Mouse (Mus musculus) neural tube, embryonic 14.5 days (tissue): Measurements from ENCODE around the gene Aff4. TPM values are rescaled to one million over a fixed set of nuclear protein-coding genes. Genes with fewer than 3 reads are reported as not detected.

Source experiments
- ATAC-seq: fragments of 200-750 bp; cut with Nextera tagmentation; 2 replicates; pipeline ENCODE4 v1.8.0; 2017; ENCODE audit warnings: low read depth, mild to moderate bottlenecking, moderate TSS enrichment, moderate library complexity
- H3K27ac ChIP-seq: fragments of 300-500 bp; sonication (generic); 2 replicates; pipeline ENCODE4 v1.5.1; 2014; ENCODE audit warnings: low read depth, mild to moderate bottlenecking, control low read depth, low read length, moderate library complexity, mixed read lengths
- H3K27me3 ChIP-seq: fragments of 300-500 bp; sonication (generic); 2 replicates; pipeline ENCODE4 v1.6.1; 2014; ENCODE audit warnings: low read length; ENCODE audit not compliant: control insufficient read depth, insufficient read depth
- H3K36me3 ChIP-seq: fragments of 300-500 bp; sonication (generic); 2 replicates; pipeline ENCODE4 v1.6.1; 2014; ENCODE audit warnings: low read length, mixed read lengths; ENCODE audit not compliant: control insufficient read depth, insufficient read depth
- H3K4me1 ChIP-seq: fragments of 300-500 bp; sonication (generic); 2 replicates; pipeline ENCODE4 v1.6.1; 2014; ENCODE audit warnings: low read length; ENCODE audit not compliant: control insufficient read depth, insufficient read depth
- H3K4me2 ChIP-seq: fragments of 300-500 bp; sonication (generic); 2 replicates; pipeline ENCODE4 v1.6.1; 2014; ENCODE audit warnings: mild to moderate bottlenecking, low read depth, low read length, control low read depth
- H3K4me3 ChIP-seq: fragments of 300-500 bp; sonication (generic); 2 replicates; pipeline ENCODE4 v1.5.1; 2014; ENCODE audit warnings: low read depth, low read length, control low read depth, mixed read lengths
- H3K9ac ChIP-seq: fragments of 300-500 bp; sonication (generic); replicated peaks from 2 replicates; pipeline ENCODE4 v1.6.1; 2014; ENCODE audit warnings: low read depth, mild to moderate bottlenecking, control low read depth, low read length, mixed read lengths
- H3K9me3 ChIP-seq: fragments of 300-500 bp; sonication (generic); 2 replicates; pipeline ENCODE4 v1.6.1; 2016; ENCODE audit warnings: low read length; ENCODE audit not compliant: control insufficient read depth
- WGBS: fragments of 180-500 bp; shearing (Covaris S2); extraction: QIAGEN DNeasy Blood & Tissue Kit; methylation state at CpG from one replicate; pipeline ENCODE4 v1.1.7; 2014; 5-methylcytosine and 5-hydroxymethylcytosine counted together
- polyA plus RNA-seq: library from polyadenylated mRNA; unstranded; fragments of >200 nt; fragmentation: Nextera tagmentation; extraction: Ambion mirVana; gene quantifications from 2 replicates; pipeline ENCODE4 v1.2.1, GENCODE M21; 2014

The Aff4 gene
- 59.2 and 95.0 TPM in 2 replicates for polyA plus RNA-seq

DNA sequence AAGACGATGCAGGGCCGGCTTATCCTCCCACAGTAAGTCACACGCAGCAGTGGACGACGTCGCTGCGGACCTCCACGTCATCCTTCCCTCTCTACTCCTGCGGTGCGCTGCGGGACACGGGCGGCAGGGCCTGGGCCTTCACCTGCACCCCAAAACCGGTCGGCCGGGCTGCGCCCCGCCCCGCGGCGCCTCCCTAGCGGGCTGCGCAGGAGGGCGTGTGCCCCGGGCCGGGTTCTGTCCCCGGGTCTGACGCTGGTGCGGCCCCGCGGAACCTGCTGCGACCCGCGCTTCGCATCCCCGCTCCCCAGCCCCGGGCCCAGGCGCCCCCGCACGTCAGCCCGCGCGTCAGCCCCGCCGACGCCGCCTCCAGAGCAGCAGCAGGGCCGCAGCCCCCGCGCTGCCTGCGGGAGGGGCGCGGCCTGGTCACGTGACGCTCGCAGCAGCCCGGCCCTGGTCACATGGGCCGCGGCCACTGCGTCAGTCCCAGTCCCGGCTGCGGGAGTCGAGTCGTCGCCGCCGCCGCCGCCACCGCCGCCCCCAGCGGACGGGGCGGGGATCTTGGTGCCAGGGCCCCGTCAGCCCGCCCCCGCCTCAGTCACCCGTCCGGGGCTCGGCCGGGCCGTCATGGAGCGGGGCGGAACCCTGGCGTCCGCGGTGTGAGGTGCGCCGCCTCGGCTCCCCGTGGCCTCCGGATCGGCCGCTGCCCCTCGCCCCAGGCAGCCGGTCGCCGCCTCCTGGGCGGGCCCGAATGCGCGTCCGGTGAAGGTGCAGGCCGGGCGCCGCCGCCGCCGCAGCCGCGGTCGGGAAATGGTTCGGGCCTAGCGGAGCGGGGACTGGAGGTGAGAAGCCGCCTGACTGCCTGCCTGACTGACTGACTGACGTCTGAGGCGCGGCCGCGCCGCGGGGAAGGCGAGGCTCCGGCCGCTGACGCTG is at the start of gene Aff4:
Gene Aff4 (plus strand): TSS at position 543 of the 933 bp plus-strand sequence.
- Histone ChIP-seq H3K9me3 (no peaks in the 10 kb centered on the region), H3K9ac (peak within 1 kb of the TSS; percentile 99), H3K36me3 (no peaks in the 10 kb centered on the region), H3K4me3 (peak within 1 kb of the TSS; percentile 96), H3K27ac (peak within 1 kb of the TSS; percentile 99), H3K27me3 (peaks cover 2% of the 10 kb centered on the region; the same call in 1 of the 2 replicates), H3K4me1 (peaks cover 5% of the 10 kb centered on the region), H3K4me2 (peak within 1 kb of the TSS; percentile 49)
- peak; percentile 96 for ATAC-seq
- WGBS: under 1% methylated on average over 96 of the region's 127 CpGs

DNA sequence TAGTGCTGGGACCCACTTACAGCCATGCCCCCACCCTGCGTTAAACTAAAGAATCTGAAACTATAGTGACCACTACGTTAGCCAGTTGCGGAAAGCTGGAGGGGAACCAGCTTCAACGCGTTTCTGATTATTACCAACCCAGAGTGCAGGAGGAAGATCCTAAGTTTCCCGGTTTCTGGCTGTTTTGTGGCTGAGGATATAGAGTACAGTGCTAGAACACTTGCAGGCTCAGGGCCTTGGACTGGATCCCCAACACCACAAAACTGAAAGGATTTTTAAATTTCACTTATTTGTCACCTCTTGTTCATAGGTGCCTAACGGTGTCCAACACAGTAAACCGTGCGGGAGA is 49.5 kb upstream of the Aff4 start:
- Histone ChIP-seq H3K27ac (peak overlapping the region; percentile 96), H3K4me1 (peaks cover 19% of the 10 kb centered on the region), H3K4me3 (peak overlapping the region; percentile 97), H3K27me3 (no peaks in the 10 kb centered on the region), H3K9me3 (no peaks in the 10 kb centered on the region), H3K36me3 (no peaks in the 10 kb centered on the region), H3K9ac (peak overlapping the region; percentile 96), H3K4me2 (peak overlapping the region; percentile 62)
- WGBS: 56% methylated on average over 9 of the region's 9 CpGs
- no peak for ATAC-seq

DNA sequence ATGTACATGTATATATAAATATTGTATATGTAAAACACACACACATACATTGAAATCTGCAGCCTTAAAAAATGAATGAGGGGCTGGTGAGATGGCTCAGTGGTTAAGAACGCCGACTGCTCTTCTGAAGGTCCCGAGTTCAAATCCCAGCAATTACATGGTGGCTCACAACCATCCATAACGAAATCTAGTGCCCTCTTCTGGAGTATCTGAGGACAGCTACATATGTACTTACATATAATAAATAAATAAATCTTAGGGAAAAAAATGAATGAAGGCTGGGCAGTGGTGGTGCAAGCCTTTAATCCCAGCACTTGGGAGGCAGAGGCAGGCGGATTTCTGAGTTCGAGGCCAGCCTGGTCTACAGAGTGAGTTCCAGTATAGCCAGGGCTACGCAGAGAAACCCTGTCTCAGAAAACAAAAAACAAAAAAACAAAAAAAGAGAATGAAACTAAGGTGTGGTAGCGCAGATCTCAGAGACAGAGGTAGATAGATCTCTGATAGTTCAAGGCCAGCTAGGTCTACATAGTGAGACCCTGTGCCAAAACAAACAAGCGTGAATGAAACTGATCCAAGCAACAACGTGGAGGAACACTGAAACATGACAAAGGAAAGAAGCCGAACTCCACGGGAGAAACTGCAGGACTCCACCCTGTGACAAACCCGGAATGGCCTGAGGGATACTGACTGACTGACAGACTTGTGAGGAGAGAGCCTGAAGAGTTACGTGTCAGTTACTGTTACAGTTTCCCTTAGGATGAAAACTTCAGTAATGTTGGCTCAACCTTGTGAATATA is 46.4 kb upstream of the Aff4 start:
- Histone ChIP-seq H3K27ac (no peak overlapping the region), H3K27me3 (no peaks in the 10 kb centered on the region), H3K4me2 (no peak overlapping the region), H3K4me3 (no peak overlapping the region), H3K9ac (no peak overlapping the region), H3K36me3 (no peaks in the 10 kb centered on the region), H3K9me3 (no peaks in the 10 kb centered on the region), H3K4me1 (no peaks in the 10 kb centered on the region; the same call in 1 of the 2 replicates)
- ATAC-seq: no peak
- WGBS: 86% methylated on average over 14 of the region's 14 CpGs

DNA sequence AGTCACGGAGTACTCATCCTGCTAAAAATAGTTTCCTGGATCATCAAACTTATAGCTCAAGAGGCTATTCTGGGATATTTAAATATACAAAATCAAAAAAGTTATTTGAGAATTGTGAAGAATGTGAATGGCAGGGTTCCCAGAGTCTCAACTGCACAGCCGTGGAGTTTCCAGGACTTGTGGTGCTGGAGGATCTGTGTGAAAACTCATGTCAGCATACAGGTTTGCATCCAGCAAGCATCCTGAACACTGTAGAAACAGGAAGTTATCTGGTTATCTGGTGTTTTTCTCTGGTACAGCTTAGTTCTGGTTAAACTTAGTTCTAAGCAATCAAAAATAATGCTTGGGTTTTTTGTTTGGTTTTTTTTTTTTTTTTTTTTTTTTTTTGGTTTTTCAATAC is 43.7 kb upstream of the Aff4 start:
- no peaks in the 10 kb centered on the region for H3K27me3 ChIP-seq
- no peaks in the 10 kb centered on the region for H3K9me3 ChIP-seq
- no peak overlapping the region for H3K9ac ChIP-seq
- no peak overlapping the region for H3K27ac ChIP-seq
- H3K4me3 ChIP-seq: no peak overlapping the region
- WGBS: 89% methylated on average over 2 of the region's 2 CpGs
- H3K4me1 ChIP-seq: no peaks in the 10 kb centered on the region
- H3K4me2 ChIP-seq: no peak overlapping the region
- H3K36me3 ChIP-seq: no peaks in the 10 kb centered on the region
- no peak for ATAC-seq

DNA sequence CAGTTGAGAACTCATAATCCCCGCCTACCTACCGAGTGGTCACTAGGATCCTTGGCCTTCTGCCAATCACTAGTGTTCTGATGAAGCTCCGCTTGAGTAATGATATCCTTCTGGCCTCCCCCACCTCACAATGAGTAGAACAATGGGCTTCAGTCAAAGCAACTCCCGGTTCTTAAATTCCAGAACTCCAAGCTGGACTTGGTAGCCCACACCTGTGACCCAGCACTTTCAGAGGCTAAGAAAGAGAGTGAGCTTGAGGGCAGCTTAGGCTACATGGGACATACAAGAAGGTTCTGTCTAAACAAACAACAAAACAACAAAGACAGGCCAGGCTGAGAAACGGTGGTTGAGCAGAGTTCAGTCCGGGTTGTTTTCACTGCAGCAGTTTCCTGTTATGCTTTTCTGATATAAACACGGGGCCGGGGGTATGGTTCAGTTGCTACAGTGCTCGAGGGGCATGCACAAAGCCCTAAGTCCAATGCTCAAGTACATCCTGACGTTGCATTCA is 43.0 kb upstream of the Aff4 start:
- no peak for ATAC-seq
- no peaks in the 10 kb centered on the region for H3K9me3 ChIP-seq
- no peaks in the 10 kb centered on the region for H3K36me3 ChIP-seq
- H3K9ac ChIP-seq: no peak overlapping the region
- 75% methylated on average over 10 of the region's 10 CpGs for WGBS
- no peaks in the 10 kb centered on the region for H3K27me3 ChIP-seq
- H3K4me1 ChIP-seq: no peaks in the 10 kb centered on the region
- H3K27ac ChIP-seq: no peak overlapping the region
- no peak overlapping the region for H3K4me2 ChIP-seq
- no peak overlapping the region for H3K4me3 ChIP-seq

DNA sequence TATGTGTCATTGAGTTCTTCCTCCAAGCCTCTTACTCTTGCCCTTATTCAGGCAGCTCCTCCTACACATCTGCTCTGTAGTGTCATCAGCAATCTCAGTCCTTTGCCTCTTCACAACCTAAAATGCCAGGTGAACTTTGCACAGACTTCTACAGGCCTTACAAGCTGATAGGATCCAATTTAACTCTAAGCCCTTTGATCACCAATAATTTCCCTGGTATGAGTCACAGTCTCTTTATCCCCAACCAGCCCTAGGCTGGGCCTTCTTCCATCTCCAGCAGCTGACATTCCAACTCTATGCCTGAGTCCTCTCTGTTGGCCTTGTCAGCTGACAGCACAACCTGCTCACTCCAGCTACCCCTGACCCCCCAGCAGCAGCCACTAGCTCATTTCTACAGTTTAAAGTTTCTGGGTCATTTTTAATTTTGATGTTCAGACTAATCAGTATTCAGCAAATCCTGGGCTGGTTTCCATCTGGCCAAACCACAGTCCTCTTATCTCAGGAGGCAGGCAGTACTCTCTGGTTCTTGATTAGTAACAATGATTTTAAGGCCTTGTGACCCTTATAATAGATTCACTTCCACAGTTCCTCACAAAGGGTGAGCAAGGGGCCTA is 42.3 kb upstream of the Aff4 start:
- Histone ChIP-seq H3K27me3 (no peaks in the 10 kb centered on the region), H3K4me3 (no peak overlapping the region), H3K36me3 (no peaks in the 10 kb centered on the region), H3K9ac (no peak overlapping the region), H3K4me1 (no peaks in the 10 kb centered on the region), H3K9me3 (no peaks in the 10 kb centered on the region), H3K27ac (no peak overlapping the region), H3K4me2 (no peak overlapping the region)
- ATAC-seq: no peak

DNA sequence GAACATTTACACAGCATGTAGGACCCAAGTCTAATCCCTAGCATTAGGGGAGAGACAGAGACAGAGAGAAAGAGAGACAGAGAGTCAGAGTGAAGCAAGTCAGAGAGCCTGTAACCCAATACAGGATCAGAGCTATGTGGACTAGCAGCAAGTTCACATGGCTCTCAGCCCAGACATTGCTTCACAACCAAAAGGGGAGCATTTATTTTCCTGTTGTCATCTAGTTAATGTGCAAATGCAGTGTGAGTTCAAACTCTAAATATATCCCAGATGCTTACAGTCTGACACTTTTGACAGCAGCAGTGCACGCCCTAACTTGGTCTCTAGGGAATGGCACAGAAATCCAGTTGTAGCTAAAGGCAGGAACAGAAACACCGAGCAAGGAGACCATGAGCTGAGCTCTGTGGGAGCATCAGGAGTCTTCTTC is 41.7 kb upstream of the Aff4 start:
- H3K27ac ChIP-seq: no peak overlapping the region
- WGBS: 70% methylated on average over 2 of the region's 2 CpGs
- no peak overlapping the region for H3K4me2 ChIP-seq
- H3K27me3 ChIP-seq: no peaks in the 10 kb centered on the region
- H3K9me3 ChIP-seq: no peaks in the 10 kb centered on the region
- ATAC-seq: no peak
- no peak overlapping the region for H3K4me3 ChIP-seq
- no peaks in the 10 kb centered on the region for H3K36me3 ChIP-seq
- H3K4me1 ChIP-seq: no peaks in the 10 kb centered on the region
- H3K9ac ChIP-seq: no peak overlapping the region

DNA sequence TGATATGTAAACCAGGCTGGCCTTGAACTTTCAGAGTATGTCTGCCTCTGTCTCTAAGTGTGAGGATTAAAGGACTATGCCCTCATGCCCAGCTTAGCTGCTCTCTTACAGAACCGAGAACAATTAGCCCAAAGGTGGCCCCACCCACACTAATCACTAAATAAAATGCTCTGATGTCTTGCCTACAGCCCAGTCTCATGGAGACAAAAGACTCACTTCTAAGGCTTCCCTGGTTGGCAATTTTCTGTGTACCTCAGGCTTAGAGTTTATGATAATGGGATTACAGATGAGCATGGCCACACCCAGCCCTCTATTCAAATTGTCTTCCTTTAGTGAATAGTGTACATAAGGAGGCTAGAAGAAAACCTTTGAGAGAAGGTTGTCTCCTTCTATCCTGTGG is 39.2 kb upstream of the Aff4 start:
- no peaks in the 10 kb centered on the region for H3K27me3 ChIP-seq
- 48% methylated on average over 1 of the region's 1 CpGs for WGBS
- H3K4me2 ChIP-seq: no peak overlapping the region
- ATAC-seq: no peak
- H3K9me3 ChIP-seq: no peaks in the 10 kb centered on the region
- no peaks in the 10 kb centered on the region for H3K4me1 ChIP-seq
- H3K36me3 ChIP-seq: no peaks in the 10 kb centered on the region
- no peak overlapping the region for H3K4me3 ChIP-seq
- no peak overlapping the region for H3K9ac ChIP-seq
- no peak overlapping the region for H3K27ac ChIP-seq
